Comparison of ENCODE assay signal across 20 mouse cellular contexts in genomic region chr19:57377043-57377703, GRCm38 (mm10).
"Had no signal": no experiment of that assay in that cellular context is flagged by ENCODE, and none has a peak within 500 bp of the region (broad histone marks: within the 10 kb centered on the region; RNA-seq: fewer than 3 reads in every experiment).

No protein-coding gene starts in this region.

- H3K9ac ChIP-seq: liver, embryonic 14.5 days; lung, embryonic 14.5 days; midbrain, embryonic 12.5 days; midbrain, embryonic 15.5 days; neural tube, embryonic 12.5 days; neural tube, embryonic 15.5 days had no signal

- H3K4me2 ChIP-seq: lung, embryonic 14.5 days; midbrain, embryonic 12.5 days; midbrain, embryonic 15.5 days; neural tube, embryonic 12.5 days; neural tube, embryonic 15.5 days had no signal

- H3K27me3 ChIP-seq: midbrain, embryonic 12.5 days; midbrain, embryonic 15.5 days; neural tube, embryonic 12.5 days; neural tube, embryonic 15.5 days had no signal

- H3K27ac ChIP-seq: hindbrain, postnatal 0 days; kidney, postnatal 0 days; layer of hippocampus, adult 2 months; left cerebral cortex, adult 2 months; liver, embryonic 14.5 days; macrophage; midbrain, embryonic 12.5 days; midbrain, embryonic 15.5 days; neural tube, embryonic 12.5 days; neural tube, embryonic 15.5 days had no signal

- ATAC-seq: hindbrain, postnatal 0 days; inflammation-experienced regulatory T-cells, adult 6 months; lung, postnatal 0 days; midbrain, embryonic 15.5 days had no signal

- H3K4me3 ChIP-seq: layer of hippocampus, adult 2 months; left cerebral cortex, adult 2 months; midbrain, embryonic 12.5 days; midbrain, embryonic 15.5 days; neural tube, embryonic 12.5 days; neural tube, embryonic 15.5 days had no signal

- H3K4me1 ChIP-seq: midbrain, embryonic 12.5 days; midbrain, embryonic 15.5 days; neural tube, embryonic 12.5 days; neural tube, embryonic 15.5 days had no signal

- H3K9me3 ChIP-seq: midbrain, embryonic 12.5 days; midbrain, embryonic 15.5 days; neural tube, embryonic 12.5 days; neural tube, embryonic 15.5 days had no signal

- DNase-seq: kidney, adult 18-20 months; kidney, postnatal 25 days; layer of hippocampus, adult 9-11 months; lung, embryonic 14.5 days; retina, postnatal 1 day; right cerebral cortex, postnatal 25 days; thymus, adult 18-20 months; thymus, postnatal 36 days had no signal
